Mouse (Mus musculus) left cerebral cortex, adult 2 months (tissue): ENCODE measurements around the gene Sox5. TPM values are rescaled to one million over a fixed set of nuclear protein-coding genes. Genes with fewer than 3 reads are reported as not detected.

ENCODE experiments used
- DNase-seq, 2 experiments: peaks; one replicate each; pipeline ENCODE4 v3.0.0; 2021 to 2022; ENCODE audit warnings: low spot score in 2 of 2, mixed read lengths in 1 of 2; ENCODE audit errors: extremely low spot score in 1 of 2
- H3K27ac ChIP-seq: fragments of 200-600 bp; 2 replicates; pipeline ENCODE4 v1.8.1; 2022
- H3K4me3 ChIP-seq: fragments of 200-600 bp; 2 replicates; pipeline ENCODE4 v1.8.1; 2022
- CTCF ChIP-seq: fragments of 200-600 bp; IDR thresholded peaks from 2 replicates; pipeline ENCODE4 v1.8.1; 2022; ENCODE audit warnings: antibody characterized with exemption, mild to moderate bottlenecking, moderate library complexity
- intact Hi-C: fragments of 180-260 bp; cut with DNase I; formaldehyde crosslinking; loops from one replicate; pipeline ENCODE4 v1.15.1; 2025
- total RNA-seq, 2 experiments: library from RNA; stranded (reverse); gene quantifications; 2 replicates each; pipeline ENCODE4 v1.2.3; 2021

Gene Sox5
- total RNA-seq, 2 experiments from 2014 or later, result 61.5 to 63.3 TPM

GRCm38 (mm10) chr6:144339554-144339953 lies 442.2 kb downstream of the Sox5 start:
- H3K4me3 ChIP-seq, result no peak overlapping the region
- no peak; the same call in 1 of the 2 replicates for TF ChIP-seq CTCF
- no peak for DNase-seq
- intact Hi-C loops, result loop anchor here (5.0 kb wide), 2 partner anchors 473 to 623 kb away; no protein-coding TSS in a partner anchor
- H3K27ac ChIP-seq, result no peak overlapping the region

DNA sequence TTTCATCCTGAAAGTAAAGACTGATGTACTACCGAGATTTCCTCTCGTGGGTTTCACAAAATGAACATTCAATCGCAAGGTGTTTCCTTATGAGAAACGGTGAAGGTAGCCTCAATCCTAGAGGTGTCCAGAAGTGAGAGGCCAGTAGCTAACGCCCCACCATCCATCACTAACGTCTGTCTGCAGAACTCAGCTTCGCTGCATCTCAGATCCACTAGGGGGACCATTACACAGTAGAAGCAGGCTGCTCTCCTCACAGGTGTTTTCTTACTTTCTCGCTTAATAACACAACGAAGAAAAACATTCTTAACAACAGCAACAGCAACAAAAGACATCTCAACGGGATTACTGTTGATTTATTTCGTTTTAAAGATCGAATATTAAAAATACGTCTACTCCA lies 442.8 kb downstream of the Sox5 start:
- Histone ChIP-seq H3K27ac (no peak overlapping the region), H3K4me3 (no peak overlapping the region)
- intact Hi-C loops, result loop anchor here (5.0 kb wide), 2 partner anchors 473 to 623 kb away; no protein-coding TSS in a partner anchor
- TF ChIP-seq CTCF, result peak; percentile 69
- DNase-seq, result peak; percentile 12 to 19

- H3K27ac ChIP-seq, result no peak overlapping the region
- intact Hi-C loops, result loop anchor here (5.0 kb wide), 2 partner anchors 474 to 624 kb away; no protein-coding TSS in a partner anchor
- no peak for TF ChIP-seq CTCF
- no peak for DNase-seq
- no peak overlapping the region for H3K4me3 ChIP-seq
These were observed 443.6 kb downstream of the Sox5 start for GRCm38 (mm10) chr6:144338221-144338620.

GRCm38 (mm10) chr6:144337436-144337969 lies 444.3 kb downstream of the Sox5 start:
- DNase-seq, result no peak
- intact Hi-C loops, result loop anchor here (5.0 kb wide), 2 partner anchors 475 to 625 kb away; no protein-coding TSS in a partner anchor
- Histone ChIP-seq H3K27ac (no peak overlapping the region), H3K4me3 (no peak overlapping the region)
- no peak for TF ChIP-seq CTCF

DNA sequence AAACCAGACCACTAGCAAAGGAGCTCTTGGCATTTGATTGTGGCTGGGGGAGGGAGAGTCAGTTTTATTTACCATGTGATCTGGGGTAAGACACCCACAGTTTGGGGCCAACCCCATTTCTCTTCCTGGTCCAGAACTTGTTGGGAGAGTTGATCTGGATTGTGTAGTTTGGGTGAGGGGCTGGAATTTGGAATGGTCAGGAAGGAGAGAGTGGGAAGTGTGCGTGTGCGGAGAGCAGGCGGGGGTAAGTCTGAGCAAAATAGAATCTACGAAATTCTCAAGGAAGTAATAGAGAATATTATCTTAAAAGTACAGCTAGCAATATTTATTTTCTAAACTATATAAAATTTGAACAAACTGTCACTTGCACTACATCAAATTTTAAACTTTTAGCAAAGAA lies 445.0 kb downstream of the Sox5 start:
- DNase-seq, result no peak
- intact Hi-C loops, result loop anchor here (5.0 kb wide), 2 partner anchors 476 to 626 kb away; no protein-coding TSS in a partner anchor
- TF ChIP-seq CTCF, result no peak
- no peak overlapping the region for H3K27ac ChIP-seq
- H3K4me3 ChIP-seq, result no peak overlapping the region

GRCm38 (mm10) chr6:144333146-144333545 lies 448.6 kb downstream of the Sox5 start:
- intact Hi-C loops, result no loop called here
- Histone ChIP-seq H3K4me3 (no peak overlapping the region), H3K27ac (no peak overlapping the region)
- no peak for TF ChIP-seq CTCF
- DNase-seq, result no peak

GRCm38 (mm10) chr6:144332027-144332426 lies 449.8 kb downstream of the Sox5 start:
- H3K27ac ChIP-seq, result no peak overlapping the region
- no peak for TF ChIP-seq CTCF
- DNase-seq, result no peak
- no peak overlapping the region for H3K4me3 ChIP-seq
- intact Hi-C loops, result no loop called here

- H3K4me3 ChIP-seq, result no peak overlapping the region
- intact Hi-C loops, result no loop called here
- no peak for TF ChIP-seq CTCF
- H3K27ac ChIP-seq, result no peak overlapping the region
- DNase-seq, result no peak
These were observed 452.4 kb downstream of the Sox5 start for GRCm38 (mm10) chr6:144329311-144329930.

GRCm38 (mm10) chr6:144328779-144329178 lies 453.0 kb downstream of the Sox5 start:
- no peak for DNase-seq
- H3K4me3 ChIP-seq, result no peak overlapping the region
- intact Hi-C loops, result no loop called here
- no peak for TF ChIP-seq CTCF
- no peak overlapping the region for H3K27ac ChIP-seq

- H3K27ac ChIP-seq, result no peak overlapping the region
- H3K4me3 ChIP-seq, result no peak overlapping the region
- DNase-seq, result no peak
- intact Hi-C loops, result no loop called here
- TF ChIP-seq CTCF, result no peak
These were observed 455.0 kb downstream of the Sox5 start for GRCm38 (mm10) chr6:144326817-144327216.

- no peak for DNase-seq
- intact Hi-C loops, result no loop called here
- no peak overlapping the region for H3K27ac ChIP-seq
- TF ChIP-seq CTCF, result no peak
- no peak overlapping the region for H3K4me3 ChIP-seq
These were observed 458.4 kb downstream of the Sox5 start for GRCm38 (mm10) chr6:144323372-144323771.

DNA sequence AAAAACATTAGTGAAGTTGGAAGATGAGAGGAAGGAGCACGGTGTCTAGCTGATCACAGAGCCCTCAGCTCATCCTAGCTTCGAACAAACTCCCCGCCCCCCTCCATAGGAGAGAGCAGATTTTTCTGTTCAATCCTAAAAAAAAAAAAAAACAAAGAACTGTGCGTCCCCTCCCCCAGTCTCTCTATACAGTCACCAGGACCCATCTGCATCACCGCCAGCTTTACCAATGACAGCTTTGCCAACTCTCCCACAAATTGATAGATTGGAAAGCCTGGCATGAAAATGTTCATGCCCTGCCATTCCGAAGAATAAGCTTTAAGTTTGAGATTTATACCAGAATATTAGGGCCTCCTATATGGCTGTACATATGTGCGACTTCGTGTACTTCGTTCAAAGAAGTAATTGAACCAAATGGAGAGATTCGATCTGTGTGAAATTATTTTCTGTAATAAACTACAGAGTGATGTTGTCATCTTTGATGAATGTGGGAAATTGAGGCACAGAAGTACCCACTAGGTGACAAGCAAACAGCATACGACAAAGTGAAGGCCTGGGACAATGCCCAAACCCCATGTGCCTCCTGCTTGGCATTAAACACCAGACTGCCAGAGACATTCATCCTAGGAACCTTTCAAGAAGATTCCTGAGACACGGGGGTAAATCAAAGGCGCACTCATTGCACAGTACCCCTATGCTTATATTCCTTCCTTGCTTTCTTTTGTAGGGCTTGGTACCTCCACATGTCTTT lies 459.3 kb downstream of the Sox5 start:
- intact Hi-C loops, result no loop called here
- Histone ChIP-seq H3K27ac (no peak overlapping the region), H3K4me3 (no peak overlapping the region)
- TF ChIP-seq CTCF, result no peak
- no peak for DNase-seq
